Mouse (Mus musculus) mammary gland, adult 2 months (tissue): ENCODE data around the gene Fcgrt. TPM values are rescaled to one million over a fixed set of nuclear protein-coding genes. Genes with fewer than 3 reads are reported as not detected.

ENCODE experiments used
- polyA plus RNA-seq: library from polyadenylated mRNA; depleted of rRNA; stranded (reverse); fragments of >200 nt; gene quantifications from 2 replicates; pipeline ENCODE4 v1.2.3, GENCODE M21; 2012; ENCODE audit warnings: low replicate concordance; rRNA removed

Fcgrt gene
- 251 and 271 TPM in 2 replicates for polyA plus RNA-seq

DNA sequence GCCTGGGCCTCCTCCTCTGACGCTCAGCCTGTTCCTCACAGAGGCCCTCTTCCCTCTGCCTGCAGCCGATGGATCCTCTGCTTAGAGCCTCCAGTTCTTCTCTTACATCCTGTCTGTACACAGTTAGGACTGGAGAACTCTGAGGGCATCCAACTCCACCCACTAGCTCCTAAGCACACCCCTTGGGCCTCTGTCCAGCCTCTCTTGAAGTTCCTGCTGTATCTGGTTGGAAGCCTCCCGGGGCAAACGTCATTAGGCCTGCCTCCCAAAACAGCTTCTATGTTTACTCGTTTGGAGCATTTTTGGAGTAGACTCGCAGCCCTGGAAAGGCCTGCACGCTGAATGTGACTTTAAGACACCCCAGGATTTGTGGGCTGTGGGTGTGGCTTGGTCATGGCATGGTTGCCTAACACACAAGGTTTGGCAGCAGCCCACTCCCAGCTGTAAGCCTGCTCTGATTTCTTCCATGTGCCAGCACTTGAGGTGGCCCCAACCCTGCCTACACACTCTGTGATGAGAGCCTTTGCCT, at the start of gene Fcgrt:
Gene Fcgrt (minus strand): TSS at position 200 of the 529 bp plus-strand sequence.

DNA sequence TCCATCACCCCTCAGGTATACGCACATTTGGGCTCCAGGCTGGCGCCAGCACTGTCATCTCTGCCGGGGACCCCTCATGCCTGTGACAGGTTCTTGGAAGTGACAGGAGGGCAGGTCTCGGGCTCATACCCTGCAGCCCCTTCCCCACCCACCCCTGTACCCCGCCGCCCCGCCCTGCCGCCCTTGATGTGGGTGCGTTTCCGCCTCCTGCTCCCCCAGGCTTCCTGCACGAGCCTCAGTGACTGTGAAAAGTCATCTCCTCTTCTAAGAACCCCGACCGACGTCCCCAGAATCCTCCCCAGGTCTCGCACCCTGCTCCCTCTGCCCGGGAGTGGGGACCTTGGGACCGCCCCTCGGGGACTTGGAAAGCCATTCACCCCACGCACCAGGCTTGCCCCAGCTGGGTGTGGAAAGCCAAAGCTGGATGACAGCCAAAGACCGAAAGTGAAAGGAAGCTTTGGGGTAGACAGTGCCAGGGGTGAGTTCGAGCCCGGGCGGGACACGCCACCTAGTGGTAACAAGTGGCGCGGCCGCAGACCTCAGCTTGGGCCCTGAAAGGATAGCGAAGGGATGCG, 32.4 kb upstream of the Fcgrt start, which contains the start of the genes Gm45713 and Flt3l:
Gene Gm45713 (minus strand): TSS at position 239 of the 575 bp plus-strand sequence.
Gene Flt3l (minus strand): TSS at position 440 of the 575 bp plus-strand sequence.

DNA sequence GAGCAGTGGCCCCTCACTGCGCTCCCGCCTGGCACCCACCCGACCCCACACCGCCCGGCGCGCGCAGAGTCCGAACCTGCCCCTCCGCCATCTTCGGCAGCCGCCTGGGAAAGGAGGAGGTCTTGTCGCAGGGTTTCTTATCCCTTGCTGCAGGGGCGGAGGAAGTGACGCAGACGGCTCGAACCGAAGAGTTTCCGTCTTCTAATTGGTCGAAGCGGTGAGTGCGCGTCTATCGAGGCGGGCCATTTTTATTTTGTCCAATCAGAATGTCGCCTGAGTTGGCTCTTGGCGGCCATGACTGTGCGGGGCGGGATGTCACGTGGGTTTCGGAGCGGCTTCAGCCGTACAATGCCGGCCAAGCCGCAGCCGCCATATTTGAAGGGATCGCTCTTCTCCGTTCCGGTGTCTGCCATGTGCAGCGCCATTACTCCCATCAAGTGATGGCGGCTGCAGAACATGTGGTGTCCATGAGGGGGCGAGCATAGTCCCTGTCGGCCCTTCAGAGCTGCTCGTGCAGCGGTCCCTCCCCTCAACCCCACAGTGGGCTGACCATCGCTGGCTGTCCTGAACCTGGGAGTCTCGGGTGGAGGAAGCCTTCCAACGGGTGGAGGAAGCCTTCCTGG, 25.1 kb upstream of the Fcgrt start, which contains the start of gene Rpl13a:
Gene Rpl13a (minus strand): TSS at position 138 of the 623 bp plus-strand sequence.

DNA sequence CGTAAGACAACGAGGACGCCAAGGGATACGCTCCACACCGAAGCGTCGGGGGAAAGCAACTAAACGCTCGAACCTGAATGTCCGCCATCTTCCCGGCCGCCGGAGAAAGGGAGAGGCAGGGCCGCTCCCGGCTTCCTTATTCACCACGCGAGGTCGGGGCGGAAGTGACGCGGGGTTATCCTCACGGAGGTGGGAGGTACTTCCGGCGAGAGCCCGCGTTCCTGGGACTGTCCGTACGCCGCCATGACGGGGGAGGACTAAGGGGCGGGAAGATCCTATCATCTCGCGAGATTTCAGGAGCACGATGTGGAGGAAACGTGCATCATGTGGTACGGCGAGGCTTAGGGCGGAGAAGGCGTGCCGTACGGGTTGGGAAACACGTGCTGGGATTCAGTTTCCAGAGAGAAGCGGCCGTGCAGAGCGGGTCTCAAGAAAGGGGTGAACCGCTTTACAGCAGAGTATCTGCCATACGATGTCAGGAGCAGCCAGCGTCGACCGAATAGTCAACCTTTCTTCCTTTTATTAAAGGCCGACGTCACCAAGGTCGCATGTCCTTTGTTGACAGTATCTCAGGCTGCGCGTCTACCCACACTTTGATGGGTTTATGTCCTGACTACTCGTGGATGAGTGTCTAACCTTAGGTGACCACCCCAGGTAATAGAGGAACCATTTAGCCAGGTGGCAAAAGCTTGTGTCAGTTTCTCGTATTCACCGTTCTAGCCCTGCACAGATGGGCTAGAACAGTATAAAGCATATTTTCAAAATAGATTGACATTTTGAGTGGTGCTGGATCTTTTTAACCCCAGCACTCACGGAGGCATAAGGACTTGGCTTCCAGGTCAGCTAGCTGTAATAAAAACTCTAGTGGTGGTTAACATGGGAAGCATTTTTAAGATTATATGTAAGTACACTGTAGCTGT, 20.8 kb upstream of the Fcgrt start, which contains the start of gene Rps11:
Gene Rps11 (minus strand): TSS at position 216 of the 920 bp plus-strand sequence.

DNA sequence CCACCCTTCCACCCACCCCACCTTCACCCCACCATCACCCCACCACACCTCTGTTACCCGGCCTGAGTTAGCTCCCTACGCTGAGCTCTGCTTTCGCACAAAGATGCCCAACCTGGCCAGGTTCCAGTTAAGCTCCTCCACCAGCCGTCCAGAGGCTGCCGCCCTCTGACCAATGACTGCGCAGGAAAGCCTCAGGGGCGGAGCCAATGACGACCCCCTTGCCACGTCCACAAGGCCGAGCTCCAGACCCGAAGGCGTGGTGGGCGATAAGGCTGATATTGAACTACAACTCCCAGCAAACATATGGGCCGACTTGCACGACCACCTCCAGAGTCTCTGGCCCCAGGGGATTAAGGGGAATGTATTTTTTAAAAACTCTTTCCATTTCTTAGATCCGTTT, 11.6 kb downstream of the Fcgrt start, which contains the start of gene Rcn3:
Gene Rcn3 (minus strand): TSS at position 174 of the 400 bp plus-strand sequence.

DNA sequence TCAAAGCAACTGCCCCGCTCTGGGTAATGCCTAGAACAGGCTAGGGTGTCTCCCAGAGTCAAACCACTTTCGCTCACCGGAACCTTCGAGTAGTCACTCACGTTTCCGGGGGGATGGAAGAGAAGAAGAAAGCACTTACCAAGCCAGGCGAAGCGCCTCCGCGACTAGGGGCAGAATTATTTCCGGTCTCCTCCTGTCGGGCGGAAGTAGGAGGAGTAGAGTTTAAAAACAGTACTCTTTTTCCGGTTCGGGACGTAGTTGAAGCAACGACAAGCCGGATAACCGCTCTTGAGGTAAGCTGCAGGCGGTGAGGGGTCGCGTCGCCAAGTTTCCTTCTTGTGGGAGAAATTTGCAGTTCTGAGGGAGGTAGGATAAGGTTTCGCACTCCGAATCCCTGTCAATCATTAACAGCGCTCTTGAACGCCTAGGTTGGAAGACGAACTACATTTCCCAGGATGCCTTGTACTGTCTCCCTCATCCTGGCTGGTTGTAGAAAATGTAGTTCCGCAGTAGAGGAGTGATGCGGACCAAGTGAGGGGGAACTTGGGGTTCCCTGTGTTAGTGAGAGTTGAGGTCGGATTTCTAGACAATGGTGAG, 41.3 kb downstream of the Fcgrt start, which contains the start of the genes Nosip and Prrg2:
Gene Nosip (plus strand): TSS at position 191 of the 597 bp plus-strand sequence.
Gene Prrg2 (minus strand): TSS at position 439 of the 597 bp plus-strand sequence.

DNA sequence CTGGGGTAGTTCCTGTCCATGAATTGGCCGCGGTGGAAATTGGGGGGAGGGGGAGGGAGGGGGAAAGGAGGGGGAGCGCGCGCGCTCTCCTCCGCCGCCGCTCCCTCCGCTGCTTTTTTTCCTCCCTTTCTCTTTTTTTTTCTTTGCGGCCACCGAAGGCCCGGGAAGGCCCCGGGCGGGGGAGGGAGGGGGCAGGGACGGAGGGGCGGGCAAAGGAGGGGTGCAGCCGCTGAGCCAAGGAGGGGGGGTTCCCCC, 50.9 kb downstream of the Fcgrt start, which contains the start of gene Prr12:
Gene Prr12 (minus strand): TSS at position 20 of the 255 bp plus-strand sequence.

Other genes starting within 250 kb of the Fcgrt start
- gene Pnkp, start 246.7 kb downstream of the Fcgrt start, polyA plus RNA-seq: 39.0 and 104 TPM in 2 replicates
- gene Ptov1, start 234.1 kb downstream of the Fcgrt start, polyA plus RNA-seq: 230 and 261 TPM in 2 replicates
- gene Med25, start 211.1 kb downstream of the Fcgrt start, polyA plus RNA-seq: 108 and 237 TPM in 2 replicates
- 65.1 and 103 TPM in 2 replicates for gene Fuz, start 207.8 kb downstream of the Fcgrt start, polyA plus RNA-seq
- 87.8 and 112 TPM in 2 replicates for gene Ap2a1, start 174.4 kb downstream of the Fcgrt start, polyA plus RNA-seq
- gene Tsks, start 160.6 kb downstream of the Fcgrt start, polyA plus RNA-seq: 0.19 and 0.26 TPM in 2 replicates
- gene Cpt1c, start 129.0 kb downstream of the Fcgrt start, polyA plus RNA-seq: 34.3 and 34.4 TPM in 2 replicates
- 97.1 and 118 TPM in 2 replicates for gene Prmt1, start 117.3 kb downstream of the Fcgrt start, polyA plus RNA-seq
- gene Irf3, start 106.2 kb downstream of the Fcgrt start, polyA plus RNA-seq: 120 and 136 TPM in 2 replicates
- gene Bcl2l12, start 105.1 kb downstream of the Fcgrt start, polyA plus RNA-seq: 38.7 and 59.9 TPM in 2 replicates
- gene Scaf1, start 87.5 kb downstream of the Fcgrt start, polyA plus RNA-seq: 58.3 and 111 TPM in 2 replicates
- gene Rras, start 85.9 kb downstream of the Fcgrt start, polyA plus RNA-seq: 201 and 278 TPM in 2 replicates
- 7.2 and 19.0 TPM in 2 replicates for gene Prr12, start 51.0 kb downstream of the Fcgrt start, polyA plus RNA-seq
- gene Nosip, start 41.4 kb downstream of the Fcgrt start, polyA plus RNA-seq: 75.7 and 106 TPM in 2 replicates
- 74.1 and 134 TPM in 2 replicates for gene Prrg2, start 41.2 kb downstream of the Fcgrt start, polyA plus RNA-seq
- gene Rcn3, start 11.6 kb downstream of the Fcgrt start, polyA plus RNA-seq: 147 and 250 TPM in 2 replicates
- 167 and 309 TPM in 2 replicates for gene Rps11, start 20.6 kb upstream of the Fcgrt start, polyA plus RNA-seq
- gene Rpl13a, start 24.9 kb upstream of the Fcgrt start, polyA plus RNA-seq: 1,471 and 2,886 TPM in 2 replicates
- gene Gm45713, start 32.4 kb upstream of the Fcgrt start, polyA plus RNA-seq: 0.93 and 17.5 TPM in 2 replicates
- gene Flt3l, start 32.6 kb upstream of the Fcgrt start, polyA plus RNA-seq: 166 and 183 TPM in 2 replicates
- 54.4 and 57.6 TPM in 2 replicates for gene Pih1d1, start 50.5 kb upstream of the Fcgrt start, polyA plus RNA-seq
- gene Aldh16a1, start 50.7 kb upstream of the Fcgrt start, polyA plus RNA-seq: 53.8 and 90.5 TPM in 2 replicates
- gene Slc17a7, start 60.1 kb upstream of the Fcgrt start, polyA plus RNA-seq: 0.13 and 0.24 TPM in 2 replicates
- gene Gfy, start 75.7 kb upstream of the Fcgrt start, polyA plus RNA-seq: not detected in 2 replicates
- gene Pth2, start 77.1 kb upstream of the Fcgrt start, polyA plus RNA-seq: not detected in 2 replicates
- gene Ccdc155, start 101.0 kb upstream of the Fcgrt start, polyA plus RNA-seq: 0.20 and 0.22 TPM in 2 replicates
- 23.3 and 27.6 TPM in 2 replicates for gene Dkkl1, start 108.3 kb upstream of the Fcgrt start, polyA plus RNA-seq
- gene Tead2, start 111.9 kb upstream of the Fcgrt start, polyA plus RNA-seq: 101 and 152 TPM in 2 replicates
- gene Cd37, start 135.3 kb upstream of the Fcgrt start, polyA plus RNA-seq: 279 and 619 TPM in 2 replicates
- gene Slc6a16, start 137.2 kb upstream of the Fcgrt start, polyA plus RNA-seq: 0.19 TPM in 1 of 2 replicates, not detected in the other
- gene Slc6a21, start 173.7 kb upstream of the Fcgrt start, polyA plus RNA-seq: 0.32 and 0.49 TPM in 2 replicates
- 30.5 and 38.2 TPM in 2 replicates for gene Trpm4, start 229.9 kb upstream of the Fcgrt start, polyA plus RNA-seq
- gene Hrc, start 231.4 kb upstream of the Fcgrt start, polyA plus RNA-seq: 0.06 and 44.9 TPM in 2 replicates